Mouse (Mus musculus): ENCODE results near the gene Eci1. TPM values are rescaled to one million over a fixed set of nuclear protein-coding genes. Genes with fewer than 3 reads are reported as not detected.

Eci1 gene
- polyA plus RNA-seq, 1 experiment from 2014 or later = 74.6 TPM

DNA sequence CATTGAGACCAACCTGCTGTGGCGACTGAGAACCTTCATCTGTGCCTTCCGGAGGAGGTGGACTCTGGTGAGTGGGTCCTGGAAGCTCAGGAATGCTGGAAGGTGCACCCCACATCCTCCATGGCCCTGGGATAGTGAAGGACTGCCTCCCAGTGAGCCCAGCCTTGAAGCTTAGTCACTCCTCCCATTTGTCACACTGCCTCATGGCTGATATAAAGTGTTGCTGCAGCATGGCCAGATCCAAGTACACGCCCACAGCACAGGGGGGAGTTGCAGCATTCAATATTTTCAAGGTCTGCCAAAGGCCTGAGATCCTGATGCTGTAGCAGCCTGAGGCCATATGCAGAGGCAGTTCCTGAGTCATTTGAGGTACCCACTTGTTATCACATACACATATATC, 24.1 kb upstream of the Eci1 start:
- no peak overlapping the region for H3K4me3 ChIP-seq (ENCODE audit: low read depth, low read length)
- no peak overlapping the region for H3K9ac ChIP-seq (replicated peaks; ENCODE audit: low read length)
- no peaks in the 10 kb centered on the region for H3K9me3 ChIP-seq (replicated peaks; ENCODE audit: control insufficient read depth, low read length)
- H3K27ac ChIP-seq (replicated peaks; ENCODE audit: low read depth, low read length) = no peak overlapping the region
- no peak for DNase-seq (ENCODE audit: low spot score)
- H3K27me3 ChIP-seq (ENCODE audit: control insufficient read depth, insufficient read depth, low read length) = no peaks in the 10 kb centered on the region
- WGBS = 74% methylated on average over 3 of the region's 3 CpGs
- ATAC-seq (replicated peaks; ENCODE audit: insufficient number of reproducible peaks, low FRiP score, low TSS enrichment, low read depth) = no peak
- no peaks in the 10 kb centered on the region for H3K36me3 ChIP-seq (replicated peaks; ENCODE audit: control insufficient read depth, insufficient read depth, low read depth, low read length)
- no peaks in the 10 kb centered on the region for H3K4me1 ChIP-seq (ENCODE audit: control insufficient read depth, insufficient read depth, low read length)
- H3K4me2 ChIP-seq (ENCODE audit: low read depth, low read length) = no peak overlapping the region

DNA sequence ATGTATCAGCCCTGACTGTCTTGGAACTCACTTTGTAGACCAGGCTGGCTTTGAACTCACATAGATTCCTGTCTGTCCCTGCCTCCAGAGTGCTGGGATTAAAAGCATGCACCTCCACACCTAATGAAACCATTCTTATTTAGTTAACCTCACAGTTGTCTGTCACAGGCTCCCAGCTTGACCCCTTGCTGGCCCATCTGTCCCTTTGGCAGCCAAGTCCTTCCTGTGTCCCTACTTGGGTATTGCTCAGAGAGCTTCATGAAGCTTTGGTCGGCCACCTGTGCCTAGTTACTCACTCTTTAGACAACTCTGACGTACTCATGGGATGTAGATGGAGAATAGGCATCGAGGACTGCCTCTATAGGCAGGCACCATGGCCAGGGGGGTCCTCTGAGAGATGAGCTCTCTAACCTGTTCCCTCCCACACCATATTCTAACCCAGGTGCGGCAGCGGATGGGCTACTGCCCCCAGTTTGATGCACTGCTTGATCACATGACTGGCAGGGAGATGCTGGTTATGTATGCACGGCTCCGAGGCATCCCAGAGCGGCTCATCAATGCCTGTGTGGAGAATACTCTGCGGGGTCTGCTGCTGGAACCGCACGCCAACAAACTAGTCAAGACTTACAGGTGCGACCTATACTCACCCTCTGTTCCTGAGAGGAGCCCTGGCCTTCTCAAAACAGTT, 19.2 kb upstream of the Eci1 start:
- Histone ChIP-seq H3K4me2 (ENCODE audit: low read depth, low read length) (no peak overlapping the region), H3K27me3 (ENCODE audit: control insufficient read depth, insufficient read depth, low read length) (no peaks in the 10 kb centered on the region), H3K36me3 (replicated peaks; ENCODE audit: control insufficient read depth, insufficient read depth, low read depth, low read length) (no peaks in the 10 kb centered on the region), H3K27ac (replicated peaks; ENCODE audit: low read depth, low read length) (no peak overlapping the region), H3K4me3 (ENCODE audit: low read depth, low read length) (no peak overlapping the region), H3K4me1 (ENCODE audit: control insufficient read depth, insufficient read depth, low read length) (no peaks in the 10 kb centered on the region), H3K9me3 (replicated peaks; ENCODE audit: control insufficient read depth, low read length) (no peaks in the 10 kb centered on the region), H3K9ac (replicated peaks; ENCODE audit: low read length) (no peak overlapping the region)
- ATAC-seq (replicated peaks; ENCODE audit: insufficient number of reproducible peaks, low FRiP score, low TSS enrichment, low read depth) (no peak), DNase-seq (ENCODE audit: low spot score) (no peak)
- 88% methylated on average over 12 of the region's 12 CpGs for WGBS

- peaks cover 1% of the 10 kb centered on the region for H3K36me3 ChIP-seq (replicated peaks; ENCODE audit: control insufficient read depth, insufficient read depth, low read depth, low read length)
- H3K4me2 ChIP-seq (ENCODE audit: low read depth, low read length) = peak overlapping the region; percentile 53
- H3K27me3 ChIP-seq (ENCODE audit: control insufficient read depth, insufficient read depth, low read length) = no peaks in the 10 kb centered on the region
- peak; percentile 27; the same call in 1 of the 2 replicates for ATAC-seq (replicated peaks; ENCODE audit: insufficient number of reproducible peaks, low FRiP score, low TSS enrichment, low read depth)
- peak overlapping the region; percentile 94 for H3K4me3 ChIP-seq (ENCODE audit: low read depth, low read length)
- H3K9ac ChIP-seq (replicated peaks; ENCODE audit: low read length) = peak overlapping the region; percentile 70
- no peaks in the 10 kb centered on the region for H3K9me3 ChIP-seq (replicated peaks; ENCODE audit: control insufficient read depth, low read length)
- H3K4me1 ChIP-seq (ENCODE audit: control insufficient read depth, insufficient read depth, low read length) = no peaks in the 10 kb centered on the region; the same call in 1 of the 2 replicates
- peak overlapping the region; percentile 67 for H3K27ac ChIP-seq (replicated peaks; ENCODE audit: low read depth, low read length)
- 33% methylated on average over 22 of the region's 22 CpGs for WGBS
- peak; percentile 10 for DNase-seq (ENCODE audit: low spot score)
Observed at GRCm38 (mm10) chr17:24413557-24414211, 12.8 kb upstream of the Eci1 start.

DNA sequence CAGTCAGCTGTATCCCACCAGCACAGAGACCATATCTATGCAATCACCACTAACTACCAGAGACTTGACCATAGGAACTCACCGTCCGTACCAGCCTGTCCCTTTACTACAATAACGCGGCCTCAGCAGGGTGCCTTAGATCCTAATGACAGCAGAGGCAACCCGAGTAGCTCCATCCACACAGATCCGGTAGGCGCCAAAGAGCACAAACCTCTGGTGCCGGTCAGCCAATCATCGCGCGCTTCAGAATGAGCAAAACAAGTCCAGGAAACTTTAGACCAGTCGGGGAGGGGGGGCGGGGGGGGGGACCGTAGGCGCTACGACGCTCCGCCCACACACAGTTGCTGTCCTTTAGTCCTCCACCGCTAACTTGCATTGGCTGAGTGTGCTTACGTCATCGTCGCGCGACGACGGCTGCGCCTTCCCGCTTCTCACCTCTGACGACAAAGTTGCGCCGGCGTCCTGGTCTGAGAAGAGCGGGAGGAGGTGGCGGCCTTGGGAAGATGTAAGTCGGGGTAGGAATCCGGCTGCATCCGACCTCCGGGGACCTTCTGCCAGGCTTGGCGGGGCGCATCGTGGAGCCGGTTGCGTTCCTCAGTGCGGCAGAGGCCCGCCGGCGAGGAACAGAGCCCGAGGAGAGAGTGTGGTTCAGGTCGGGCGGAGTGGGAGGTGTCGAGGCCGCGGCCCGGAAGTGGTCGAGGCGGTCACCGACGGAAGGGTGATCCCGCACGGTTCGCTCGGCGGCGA, 12.0 kb upstream of the Eci1 start, which contains the start of gene Rnps1:
TSS of gene Rnps1 (plus strand) at position 336 of the 747 bp plus-strand sequence.
- Histone ChIP-seq H3K36me3 (replicated peaks; ENCODE audit: control insufficient read depth, insufficient read depth, low read depth, low read length) (peaks cover 7% of the 10 kb centered on the region), H3K27me3 (ENCODE audit: control insufficient read depth, insufficient read depth, low read length) (no peaks in the 10 kb centered on the region), H3K4me2 (ENCODE audit: low read depth, low read length) (peak within 1 kb of the TSS; percentile 53), H3K9ac (replicated peaks; ENCODE audit: low read length) (peak within 1 kb of the TSS; percentile 94), H3K4me3 (ENCODE audit: low read depth, low read length) (peak within 1 kb of the TSS; percentile 94), H3K9me3 (replicated peaks; ENCODE audit: control insufficient read depth, low read length) (no peaks in the 10 kb centered on the region), H3K4me1 (ENCODE audit: control insufficient read depth, insufficient read depth, low read length) (no peaks in the 10 kb centered on the region; the same call in 1 of the 2 replicates), H3K27ac (replicated peaks; ENCODE audit: low read depth, low read length) (peak within 1 kb of the TSS; percentile 80)
- DNase-seq (ENCODE audit: low spot score) = peak; percentile 99
- WGBS = under 1% methylated on average over 64 of the region's 64 CpGs
- ATAC-seq (replicated peaks; ENCODE audit: insufficient number of reproducible peaks, low FRiP score, low TSS enrichment, low read depth) = peak; percentile 95

- WGBS = under 1% methylated on average over 21 of the region's 21 CpGs
- Histone ChIP-seq H3K9me3 (replicated peaks; ENCODE audit: control insufficient read depth, low read length) (no peaks in the 10 kb centered on the region), H3K4me1 (ENCODE audit: control insufficient read depth, insufficient read depth, low read length) (no peaks in the 10 kb centered on the region; the same call in 1 of the 2 replicates), H3K4me2 (ENCODE audit: low read depth, low read length) (peak overlapping the region; percentile 53), H3K36me3 (replicated peaks; ENCODE audit: control insufficient read depth, insufficient read depth, low read depth, low read length) (peaks cover 12% of the 10 kb centered on the region), H3K4me3 (ENCODE audit: low read depth, low read length) (peak overlapping the region; percentile 94), H3K27me3 (ENCODE audit: control insufficient read depth, insufficient read depth, low read length) (no peaks in the 10 kb centered on the region), H3K9ac (replicated peaks; ENCODE audit: low read length) (peak overlapping the region; percentile 94), H3K27ac (replicated peaks; ENCODE audit: low read depth, low read length) (peak overlapping the region; percentile 80)
- DNase-seq (ENCODE audit: low spot score) (no peak), ATAC-seq (replicated peaks; ENCODE audit: insufficient number of reproducible peaks, low FRiP score, low TSS enrichment, low read depth) (no peak)
Observed at GRCm38 (mm10) chr17:24415011-24415410, 11.4 kb upstream of the Eci1 start.

- no peak for DNase-seq (ENCODE audit: low spot score)
- Histone ChIP-seq H3K4me3 (ENCODE audit: low read depth, low read length) (peak overlapping the region; percentile 94), H3K4me1 (ENCODE audit: control insufficient read depth, insufficient read depth, low read length) (no peaks in the 10 kb centered on the region; the same call in 1 of the 2 replicates), H3K27ac (replicated peaks; ENCODE audit: low read depth, low read length) (no peak overlapping the region), H3K4me2 (ENCODE audit: low read depth, low read length) (peak overlapping the region; percentile 53), H3K9ac (replicated peaks; ENCODE audit: low read length) (peak overlapping the region; percentile 94), H3K9me3 (replicated peaks; ENCODE audit: control insufficient read depth, low read length) (no peaks in the 10 kb centered on the region), H3K27me3 (ENCODE audit: control insufficient read depth, insufficient read depth, low read length) (no peaks in the 10 kb centered on the region), H3K36me3 (replicated peaks; ENCODE audit: control insufficient read depth, insufficient read depth, low read depth, low read length) (peaks cover 16% of the 10 kb centered on the region)
- no peak for ATAC-seq (replicated peaks; ENCODE audit: insufficient number of reproducible peaks, low FRiP score, low TSS enrichment, low read depth)
- WGBS = 88% methylated on average over 3 of the region's 3 CpGs
Observed at GRCm38 (mm10) chr17:24416051-24416652, 10.3 kb upstream of the Eci1 start.

DNA sequence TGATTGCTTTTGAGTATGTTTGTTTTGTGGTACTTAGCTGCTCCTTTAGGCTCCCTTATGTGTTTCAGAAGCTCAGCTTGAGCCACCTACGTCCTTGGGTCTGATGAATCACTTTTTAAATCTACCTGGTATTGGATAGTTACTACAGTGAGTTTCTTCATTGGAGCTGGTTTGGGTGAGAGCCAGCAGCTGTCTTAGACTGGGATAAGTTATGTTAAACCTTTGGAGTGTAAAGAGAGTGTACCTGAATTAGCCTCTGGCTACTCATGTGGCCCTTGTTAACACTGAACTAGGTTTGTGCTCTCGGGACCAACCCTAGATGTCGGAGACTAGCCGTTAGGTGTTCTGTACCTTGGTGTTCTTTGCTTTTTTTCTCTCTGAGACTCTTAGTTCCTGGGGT, 3.3 kb upstream of the Eci1 start:
- peaks cover 28% of the 10 kb centered on the region for H3K36me3 ChIP-seq (replicated peaks; ENCODE audit: control insufficient read depth, insufficient read depth, low read depth, low read length)
- WGBS = 94% methylated on average over 4 of the region's 4 CpGs
- H3K4me3 ChIP-seq (ENCODE audit: low read depth, low read length) = no peak overlapping the region
- no peak overlapping the region for H3K9ac ChIP-seq (replicated peaks; ENCODE audit: low read length)
- no peaks in the 10 kb centered on the region for H3K4me1 ChIP-seq (ENCODE audit: control insufficient read depth, insufficient read depth, low read length)
- no peak for DNase-seq (ENCODE audit: low spot score)
- no peak for ATAC-seq (replicated peaks; ENCODE audit: insufficient number of reproducible peaks, low FRiP score, low TSS enrichment, low read depth)
- no peak overlapping the region for H3K27ac ChIP-seq (replicated peaks; ENCODE audit: low read depth, low read length)
- H3K27me3 ChIP-seq (ENCODE audit: control insufficient read depth, insufficient read depth, low read length) = no peaks in the 10 kb centered on the region
- H3K4me2 ChIP-seq (ENCODE audit: low read depth, low read length) = no peak overlapping the region
- no peaks in the 10 kb centered on the region for H3K9me3 ChIP-seq (replicated peaks; ENCODE audit: control insufficient read depth, low read length)
